18 mouse cellular contexts compared by ENCODE assay signal in genomic region chr10:97589574-97589973, GRCm38 (mm10). TPM values are rescaled to one million over a fixed set of nuclear protein-coding genes. Genes with fewer than 3 reads are reported as not detected.
A peak's percentile ranks its signal among the peaks of the same experiment; 100 is the strongest.
DNase-seq lines count a peak whose midpoint lies in the region; ATAC-seq and TF ChIP-seq lines count a peak whose summit lies in the region.
"Had no signal": no experiment of that assay in that cellular context is flagged by ENCODE, and none has a peak within 500 bp of the region (broad histone marks: within the 10 kb centered on the region; RNA-seq: fewer than 3 reads in every experiment).

No protein-coding gene starts in this region.

- H3K4me3 ChIP-seq in embryonic facial prominence, embryonic 14.5 days (ENCODE audit: low read depth, low read length): no peak overlapping the region
- no peak overlapping the region for H3K4me3 ChIP-seq in embryonic facial prominence, embryonic 10.5 days
- H3K4me3 ChIP-seq in heart, embryonic 15.5 days: no peak overlapping the region
- H3K4me3 ChIP-seq in limb, embryonic 15.5 days: no peak overlapping the region
- no peak overlapping the region for H3K4me3 ChIP-seq in left cerebral cortex, adult 2 months
- H3K4me3 ChIP-seq: forebrain, embryonic 15.5 days; lung, embryonic 15.5 days; midbrain, embryonic 15.5 days had no signal

- no peak overlapping the region for H3K4me2 ChIP-seq in embryonic facial prominence, embryonic 14.5 days (ENCODE audit: low read depth, low read length)
- no peak overlapping the region for H3K4me2 ChIP-seq in heart, embryonic 15.5 days
- no peak overlapping the region for H3K4me2 ChIP-seq in limb, embryonic 15.5 days
- H3K4me2 ChIP-seq: forebrain, embryonic 15.5 days; hindbrain, embryonic 14.5 days; liver, embryonic 11.5 days; lung, embryonic 15.5 days; midbrain, embryonic 15.5 days had no signal

- no peak for ATAC-seq in embryonic facial prominence, embryonic 14.5 days (ENCODE audit: low read depth)
- peak; percentile 79 for ATAC-seq in heart, embryonic 15.5 days (replicated peaks; ENCODE audit: insufficient number of reproducible peaks, insufficient read depth, low FRiP score, low read depth)
- no peak for ATAC-seq in limb, embryonic 15.5 days (ENCODE audit: insufficient number of reproducible peaks, low FRiP score, low TSS enrichment, low read depth)
- ATAC-seq: forebrain, embryonic 15.5 days; midbrain, embryonic 15.5 days had no signal

- TF ChIP-seq CTCF in left cerebral cortex, adult 2 months (IDR thresholded peaks at IDR 0.05): no peak

- H3K27ac ChIP-seq in embryonic facial prominence, embryonic 14.5 days (replicated peaks; ENCODE audit: low read depth, low read length): peak overlapping the region; percentile 67; the same call in 1 of the 2 replicates
- no peak overlapping the region for H3K27ac ChIP-seq in embryonic facial prominence, embryonic 10.5 days (replicated peaks)
- H3K27ac ChIP-seq in heart, embryonic 15.5 days: peak overlapping the region; percentile 31; the same call in 1 of the 2 replicates
- peak overlapping the region; percentile 85 for H3K27ac ChIP-seq in limb, embryonic 15.5 days
- H3K27ac ChIP-seq in left cerebral cortex, adult 2 months: no peak overlapping the region
- H3K27ac ChIP-seq: forebrain, embryonic 15.5 days; hindbrain, embryonic 14.5 days; lung, embryonic 15.5 days; midbrain, embryonic 15.5 days had no signal

- H3K9me3 ChIP-seq in embryonic facial prominence, embryonic 14.5 days (ENCODE audit: control insufficient read depth, low read length): no peaks in the 10 kb centered on the region
- H3K9me3 ChIP-seq in embryonic facial prominence, embryonic 10.5 days: no peaks in the 10 kb centered on the region
- H3K9me3 ChIP-seq in heart, embryonic 15.5 days (replicated peaks): no peaks in the 10 kb centered on the region
- no peaks in the 10 kb centered on the region for H3K9me3 ChIP-seq in limb, embryonic 15.5 days
- H3K9me3 ChIP-seq: forebrain, embryonic 15.5 days; lung, embryonic 15.5 days; midbrain, embryonic 15.5 days had no signal

- H3K4me1 ChIP-seq in embryonic facial prominence, embryonic 14.5 days (ENCODE audit: control insufficient read depth, insufficient read depth, low read length): peaks cover 11% of the 10 kb centered on the region
- peaks cover 10% of the 10 kb centered on the region; the same call in 1 of the 2 replicates for H3K4me1 ChIP-seq in embryonic facial prominence, embryonic 10.5 days
- no peaks in the 10 kb centered on the region for H3K4me1 ChIP-seq in heart, embryonic 15.5 days (replicated peaks)
- H3K4me1 ChIP-seq in limb, embryonic 15.5 days: peaks cover 14% of the 10 kb centered on the region
- H3K4me1 ChIP-seq: forebrain, embryonic 15.5 days; midbrain, embryonic 15.5 days had no signal

- H3K9ac ChIP-seq in embryonic facial prominence, embryonic 14.5 days (ENCODE audit: low read depth, low read length): no peak overlapping the region
- H3K9ac ChIP-seq in heart, embryonic 15.5 days: no peak overlapping the region
- H3K9ac ChIP-seq in limb, embryonic 15.5 days: no peak overlapping the region
- H3K9ac ChIP-seq: forebrain, embryonic 15.5 days; hindbrain, embryonic 14.5 days; lung, embryonic 15.5 days; midbrain, embryonic 15.5 days had no signal

- intact Hi-C loops in left cerebral cortex, adult 2 months (cut with DNase I): no loop called here

- H3K36me3 ChIP-seq in embryonic facial prominence, embryonic 14.5 days (ENCODE audit: control insufficient read depth, insufficient read depth, low read length): no peaks in the 10 kb centered on the region
- H3K36me3 ChIP-seq in embryonic facial prominence, embryonic 10.5 days (replicated peaks): no peaks in the 10 kb centered on the region
- H3K36me3 ChIP-seq in heart, embryonic 15.5 days: no peaks in the 10 kb centered on the region
- no peaks in the 10 kb centered on the region for H3K36me3 ChIP-seq in limb, embryonic 15.5 days
- H3K36me3 ChIP-seq: forebrain, embryonic 15.5 days; lung, embryonic 15.5 days; midbrain, embryonic 15.5 days had no signal

- no peaks in the 10 kb centered on the region for H3K27me3 ChIP-seq in embryonic facial prominence, embryonic 14.5 days (replicated peaks; ENCODE audit: control insufficient read depth, insufficient read depth, low read length)
- no peaks in the 10 kb centered on the region for H3K27me3 ChIP-seq in embryonic facial prominence, embryonic 10.5 days (replicated peaks; ENCODE audit: low read depth, poor library complexity, severe bottlenecking)
- no peaks in the 10 kb centered on the region for H3K27me3 ChIP-seq in heart, embryonic 15.5 days
- H3K27me3 ChIP-seq in limb, embryonic 15.5 days: no peaks in the 10 kb centered on the region
- H3K27me3 ChIP-seq: forebrain, embryonic 15.5 days; lung, embryonic 15.5 days; midbrain, embryonic 15.5 days had no signal

- WGBS in embryonic facial prominence, embryonic 14.5 days: 74% methylated on average over 6 of the region's 6 CpGs
- 91% methylated on average over 6 of the region's 6 CpGs for WGBS in embryonic facial prominence, embryonic 10.5 days
- 38% methylated on average over 6 of the region's 6 CpGs for WGBS in heart, embryonic 15.5 days
- 76% methylated on average over 6 of the region's 6 CpGs for WGBS in limb, embryonic 15.5 days

- no peak for DNase-seq in embryonic facial prominence, embryonic 14.5 days (ENCODE audit: low spot score)
- DNase-seq in embryonic facial prominence, embryonic 10.5 days (ENCODE audit: low spot score): no peak
- peak; percentile 9 for DNase-seq in lung, postnatal 36 days
- no peak for DNase-seq in lung, postnatal 10 days
- no peak for DNase-seq in left cerebral cortex, adult 2 months (ENCODE audit: extremely low spot score in 1 of 2, low spot score in 2 of 2)
- DNase-seq in adrenal gland, adult (ENCODE audit: inconsistent age in 2 of 2, low spot score in 1 of 2): no peak
- DNase-seq: adrenal gland, postnatal 14 days; cerebellum, adult 8-10 months had no signal

RNA-seq across cellular contexts. Expression of gene Kera, which starts 17.1 kb away (rescaled TPM):
- 21.6 and 22.0 TPM in 2 replicates for polyA plus RNA-seq in embryonic facial prominence, embryonic 14.5 days (2014; fragmentation: Nextera tagmentation; extraction: Ambion mirVana)
- polyA plus RNA-seq in embryonic facial prominence, embryonic 10.5 days (2016; fragmentation: Nextera tagmentation; extraction: Ambion mirVana): 0.20 and 0.34 TPM in 2 replicates
- 0.09 and 0.15 TPM in 2 replicates for polyA plus RNA-seq in heart, embryonic 15.5 days (2015; fragmentation: Nextera tagmentation; extraction: Ambion mirVana)
- 192 and 198 TPM in 2 replicates for polyA plus RNA-seq in limb, embryonic 15.5 days (2015; fragmentation: Nextera tagmentation; extraction: Ambion mirVana)
- total RNA-seq in left cerebral cortex, adult 2 months (2021): not detected
- total RNA-seq: adrenal gland, postnatal 14 days; left cerebral cortex, postnatal 10 days; megakaryocyte, adult 5-6 weeks had no signal
- polyA plus RNA-seq: forebrain, embryonic 15.5 days; hindbrain, embryonic 14.5 days; large intestine, adult 2 months had no signal

RNA-seq across cellular contexts. Expression of gene Lum, which starts 24.6 kb away (rescaled TPM):
- polyA plus RNA-seq in embryonic facial prominence, embryonic 14.5 days (2014; fragmentation: Nextera tagmentation; extraction: Ambion mirVana): 568 and 584 TPM in 2 replicates
- 18.8 and 33.3 TPM in 2 replicates for polyA plus RNA-seq in embryonic facial prominence, embryonic 10.5 days (2016; fragmentation: Nextera tagmentation; extraction: Ambion mirVana)
- 125 and 126 TPM in 2 replicates for polyA plus RNA-seq in heart, embryonic 15.5 days (2015; fragmentation: Nextera tagmentation; extraction: Ambion mirVana)
- polyA plus RNA-seq in limb, embryonic 15.5 days (2015; fragmentation: Nextera tagmentation; extraction: Ambion mirVana): 666 and 680 TPM in 2 replicates
- 1 to 10 TPM; 1.8 TPM for total RNA-seq in left cerebral cortex, adult 2 months (2021)

RNA-seq across cellular contexts. Expression of gene Epyc, which starts 54.3 kb away (rescaled TPM):
- polyA plus RNA-seq in embryonic facial prominence, embryonic 14.5 days (2014; fragmentation: Nextera tagmentation; extraction: Ambion mirVana): 27.9 and 39.2 TPM in 2 replicates
- polyA plus RNA-seq in embryonic facial prominence, embryonic 10.5 days (2016; fragmentation: Nextera tagmentation; extraction: Ambion mirVana): 0.19 and 0.30 TPM in 2 replicates
- 1.1 and 1.2 TPM in 2 replicates for polyA plus RNA-seq in heart, embryonic 15.5 days (2015; fragmentation: Nextera tagmentation; extraction: Ambion mirVana)
- 53.5 and 55.8 TPM in 2 replicates for polyA plus RNA-seq in limb, embryonic 15.5 days (2015; fragmentation: Nextera tagmentation; extraction: Ambion mirVana)
- under 1 TPM in 1 of 2 experiments, not detected in 1; 0.14 TPM for total RNA-seq in left cerebral cortex, adult 2 months (2021)
- total RNA-seq: megakaryocyte, adult 5-6 weeks had no signal

Comparison
In these comparisons a context has a peak if more than half of its experiments do, and no peak if none do; other contexts are left out.
1. H3K27ac ChIP-seq: peak in embryonic facial prominence, embryonic 14.5 days (single experiment), heart, embryonic 15.5 days (single experiment) and limb, embryonic 15.5 days (single experiment); none in embryonic facial prominence, embryonic 10.5 days (single experiment) and left cerebral cortex, adult 2 months (single experiment).
2. RNA of gene Kera, which starts 17.1 kb away (polyA plus RNA-seq): 192 to 198 TPM in limb, embryonic 15.5 days and 21.6 to 22.0 TPM in embryonic facial prominence, embryonic 14.5 days; 0.20 to 0.34 TPM in embryonic facial prominence, embryonic 10.5 days and 0.09 to 0.15 TPM in heart, embryonic 15.5 days; every median in the first group is over 10 times any median in the second.
3. RNA of gene Epyc, which starts 54.3 kb away (polyA plus RNA-seq): 53.5 to 55.8 TPM in limb, embryonic 15.5 days and 27.9 to 39.2 TPM in embryonic facial prominence, embryonic 14.5 days; 1.1 to 1.2 TPM in heart, embryonic 15.5 days and 0.19 to 0.30 TPM in embryonic facial prominence, embryonic 10.5 days; every median in the first group is over 10 times any median in the second.